7 mouse cellular contexts compared by ENCODE assay signal in genomic region chr10:127125210-127126001, GRCm38 (mm10). TPM values are rescaled to one million over a fixed set of nuclear protein-coding genes. Genes with fewer than 3 reads are reported as not detected.
DNase-seq lines count a peak whose midpoint lies in the region; ATAC-seq and TF ChIP-seq lines count a peak whose summit lies in the region.

No protein-coding gene starts in this region.

- DNase-seq in layer of hippocampus, adult 2 months (ENCODE audit: low spot score in 2 of 2), result peak; percentile 25 to 31
- DNase-seq in layer of hippocampus, adult 9-10 months (ENCODE audit: low spot score), result no peak
- DNase-seq in adrenal gland, postnatal 25 days, result peak; percentile 52
- peak; percentile 26 for DNase-seq in limb, embryonic 14.5 days (ENCODE audit: low spot score)
- DNase-seq in retina, embryonic 14.5 days (ENCODE audit: low spot score), result peak; percentile 55
- DNase-seq in layer of hippocampus, adult 8-10 months (ENCODE audit: low spot score in 2 of 2), result no peak

- H3K27me3 ChIP-seq in ES-Bruce4 (ENCODE audit: control insufficient read depth, insufficient read depth, low read length, poor library complexity, severe bottlenecking), result no peaks in the 10 kb centered on the region
- no peaks in the 10 kb centered on the region for H3K27me3 ChIP-seq in limb, embryonic 14.5 days (ENCODE audit: control insufficient read depth, insufficient read depth, low read length)

- no peak overlapping the region for H3K9ac ChIP-seq in ES-Bruce4 (ENCODE audit: low read depth, poor library complexity, severe bottlenecking)
- H3K9ac ChIP-seq in limb, embryonic 14.5 days (ENCODE audit: low read depth, low read length, severe bottlenecking), result no peak overlapping the region

- no peak for ATAC-seq in limb, embryonic 14.5 days (ENCODE audit: low FRiP score, low read depth)

- no peak overlapping the region for H3K4me3 ChIP-seq in layer of hippocampus, adult 2 months
- H3K4me3 ChIP-seq in ES-Bruce4 (ENCODE audit: low read depth, low read length), result no peak overlapping the region
- no peak overlapping the region for H3K4me3 ChIP-seq in limb, embryonic 14.5 days (replicated peaks; ENCODE audit: low read length)

- peak; percentile 73 for TF ChIP-seq CTCF in layer of hippocampus, adult 2 months (conservative IDR thresholded peaks at IDR 0.05)
- peak; percentile 69 for TF ChIP-seq CTCF in ES-Bruce4 (IDR thresholded peaks at IDR 0.05; ENCODE audit: low read depth, low read length)

- no peaks in the 10 kb centered on the region for H3K36me3 ChIP-seq in ES-Bruce4 (ENCODE audit: control insufficient read depth, insufficient read depth, low read length, poor library complexity, severe bottlenecking)
- no peaks in the 10 kb centered on the region for H3K36me3 ChIP-seq in limb, embryonic 14.5 days (ENCODE audit: control insufficient read depth, insufficient read depth, low read length)

- H3K4me1 ChIP-seq in ES-Bruce4 (ENCODE audit: control insufficient read depth, insufficient read depth, low read length), result no peaks in the 10 kb centered on the region
- H3K4me1 ChIP-seq in limb, embryonic 14.5 days (ENCODE audit: control insufficient read depth, insufficient read depth, low read length), result no peaks in the 10 kb centered on the region

- WGBS in limb, embryonic 14.5 days, result 71% methylated on average over 9 of the region's 9 CpGs

- H3K9me3 ChIP-seq in ES-Bruce4 (replicated peaks; ENCODE audit: control insufficient read depth, insufficient read depth, low read length, poor library complexity, severe bottlenecking), result no peaks in the 10 kb centered on the region
- H3K9me3 ChIP-seq in limb, embryonic 14.5 days (ENCODE audit: control insufficient read depth, low read length), result no peaks in the 10 kb centered on the region

- no peak overlapping the region for H3K4me2 ChIP-seq in limb, embryonic 14.5 days (replicated peaks; ENCODE audit: low read depth, low read length, severe bottlenecking)

- no peak for TF ChIP-seq EP300 in ES-Bruce4 (IDR thresholded peaks at IDR 0.05; ENCODE audit: insufficient read depth, low read depth, low read length)

- TF ChIP-seq POLR2A in ES-Bruce4 (IDR thresholded peaks at IDR 0.05; ENCODE audit: insufficient read depth, low read length), result no peak
- TF ChIP-seq POLR2A in limb, embryonic 14.5 days (IDR thresholded peaks at IDR 0.05; ENCODE audit: borderline replicate concordance, extremely low read depth, insufficient read depth, insufficient read length), result no peak

- H3K27ac ChIP-seq in layer of hippocampus, adult 2 months, result no peak overlapping the region
- no peak overlapping the region for H3K27ac ChIP-seq in ES-Bruce4 (ENCODE audit: insufficient read depth, low read length)
- no peak overlapping the region for H3K27ac ChIP-seq in limb, embryonic 14.5 days (replicated peaks; ENCODE audit: low read depth, low read length)

RNA-seq across cellular contexts. Expression of gene Os9, which starts 4.5 kb away (rescaled TPM):
- total RNA-seq in layer of hippocampus, adult 2 months (2021), result 100 to 1,000 TPM; 100 to 102 TPM
- 14.1 and 16.7 TPM in 2 replicates for polyA plus RNA-seq in ES-Bruce4 (2011; ENCODE audit: insufficient read depth, insufficient read length, low read depth, missing spikeins)
- 139 and 150 TPM in 2 replicates for total RNA-seq in adrenal gland, postnatal 25 days (2021)
- 60.6 and 61.0 TPM in 2 replicates for polyA plus RNA-seq in limb, embryonic 14.5 days (2012; rRNA removed)
- polyA plus RNA-seq in limb, embryonic 14.5 days (2014; fragmentation: Nextera tagmentation; extraction: Ambion mirVana), result 54.7 and 57.6 TPM in 2 replicates
- 100 to 1,000 TPM in 2 of 4 experiments, 10 to 100 TPM in 2; 98.1 to 120 (median 109) TPM for total RNA-seq in layer of hippocampus, adult 8-10 months (2022)

RNA-seq across cellular contexts. Expression of gene B4galnt1, which starts 39.6 kb away (rescaled TPM):
- 100 to 1,000 TPM; 116 to 123 TPM for total RNA-seq in layer of hippocampus, adult 2 months (2021)
- 7.7 and 9.5 TPM in 2 replicates for polyA plus RNA-seq in ES-Bruce4 (2011; ENCODE audit: insufficient read depth, insufficient read length, low read depth, missing spikeins)
- total RNA-seq in adrenal gland, postnatal 25 days (2021), result 6.8 and 8.5 TPM in 2 replicates
- 12.1 and 15.0 TPM in 2 replicates for polyA plus RNA-seq in limb, embryonic 14.5 days (2012; rRNA removed)
- polyA plus RNA-seq in limb, embryonic 14.5 days (2014; fragmentation: Nextera tagmentation; extraction: Ambion mirVana), result 10.8 and 11.8 TPM in 2 replicates
- 100 to 1,000 TPM; 113 to 123 (median 113) TPM for total RNA-seq in layer of hippocampus, adult 8-10 months (2022)

RNA-seq across cellular contexts. Expression of gene Agap2, which starts 50.3 kb away (rescaled TPM):
- 100 to 1,000 TPM; 820 to 844 TPM for total RNA-seq in layer of hippocampus, adult 2 months (2021)
- 0.72 and 0.85 TPM in 2 replicates for polyA plus RNA-seq in ES-Bruce4 (2011; ENCODE audit: insufficient read depth, insufficient read length, low read depth, missing spikeins)
- total RNA-seq in adrenal gland, postnatal 25 days (2021), result 2.6 and 3.8 TPM in 2 replicates
- 5.3 and 6.0 TPM in 2 replicates for polyA plus RNA-seq in limb, embryonic 14.5 days (2012; rRNA removed)
- 0.32 and 0.57 TPM in 2 replicates for polyA plus RNA-seq in limb, embryonic 14.5 days (2014; fragmentation: Nextera tagmentation; extraction: Ambion mirVana)
- total RNA-seq in layer of hippocampus, adult 8-10 months (2022), result 100 to 1,000 TPM; 657 to 727 (median 692) TPM

RNA-seq across cellular contexts. Expression of gene Slc26a10, which starts 55.0 kb away (rescaled TPM):
- total RNA-seq in layer of hippocampus, adult 2 months (2021), result 10 to 100 TPM; 21.9 to 25.4 TPM
- polyA plus RNA-seq in ES-Bruce4 (2011; ENCODE audit: insufficient read depth, insufficient read length, low read depth, missing spikeins), result 24.6 and 35.2 TPM in 2 replicates
- total RNA-seq in adrenal gland, postnatal 25 days (2021), result 3.2 and 6.0 TPM in 2 replicates
- 2.9 and 3.7 TPM in 2 replicates for polyA plus RNA-seq in limb, embryonic 14.5 days (2012; rRNA removed)
- 0.81 and 1.2 TPM in 2 replicates for polyA plus RNA-seq in limb, embryonic 14.5 days (2014; fragmentation: Nextera tagmentation; extraction: Ambion mirVana)
- total RNA-seq in layer of hippocampus, adult 8-10 months (2022), result 10 to 100 TPM; 12.2 to 17.5 (median 14.4) TPM

RNA-seq across cellular contexts. Expression of gene Tspan31, which starts 55.3 kb away (rescaled TPM):
- total RNA-seq in layer of hippocampus, adult 2 months (2021), result 10 to 100 TPM; 57.2 to 62.1 TPM
- 71.0 and 75.9 TPM in 2 replicates for polyA plus RNA-seq in ES-Bruce4 (2011; ENCODE audit: insufficient read depth, insufficient read length, low read depth, missing spikeins)
- total RNA-seq in adrenal gland, postnatal 25 days (2021), result 103 and 108 TPM in 2 replicates
- polyA plus RNA-seq in limb, embryonic 14.5 days (2012; rRNA removed), result 124 and 164 TPM in 2 replicates
- 58.3 and 72.1 TPM in 2 replicates for polyA plus RNA-seq in limb, embryonic 14.5 days (2014; fragmentation: Nextera tagmentation; extraction: Ambion mirVana)
- total RNA-seq in layer of hippocampus, adult 8-10 months (2022), result 10 to 100 TPM; 62.9 to 68.4 (median 66.1) TPM

Comparison
In these comparisons a context has a peak if more than half of its experiments do, and no peak if none do; other contexts are left out.
1. DNase-seq: peak in layer of hippocampus, adult 2 months (2 of 2), adrenal gland, postnatal 25 days (single experiment), limb, embryonic 14.5 days (single experiment) and retina, embryonic 14.5 days (single experiment); none in layer of hippocampus, adult 9-10 months (single experiment) and layer of hippocampus, adult 8-10 months (0 of 2).
2. RNA of gene B4galnt1, which starts 39.6 kb away (total RNA-seq): 116 to 123 TPM in layer of hippocampus, adult 2 months and 113 to 123 TPM in layer of hippocampus, adult 8-10 months; 6.8 to 8.5 TPM in adrenal gland, postnatal 25 days; every median in the first group is over 10 times any median in the second.
3. RNA of gene Agap2, which starts 50.3 kb away (total RNA-seq): 820 to 844 TPM in layer of hippocampus, adult 2 months and 657 to 727 TPM in layer of hippocampus, adult 8-10 months; 2.6 to 3.8 TPM in adrenal gland, postnatal 25 days; every median in the first group is over 100 times any median in the second.